Mouse (Mus musculus) embryonic facial prominence, embryonic 11.5 days (tissue): ENCODE measurements around the gene Tex19.2. TPM values are rescaled to one million over a fixed set of nuclear protein-coding genes. Genes with fewer than 3 reads are reported as not detected.
"Not testable (repeated sequence)": the region's sequence is repeated elsewhere in the genome, so short reads cannot be mapped to it uniquely, and the experiment has no call there.

Source experiments
- ATAC-seq: fragments of 200-750 bp; cut with Nextera tagmentation; replicated peaks from 2 replicates; pipeline ENCODE4 v1.8.0; 2017; ENCODE audit warnings: low read depth; ENCODE audit not compliant: insufficient number of reproducible peaks, low FRiP score, low TSS enrichment
- DNase-seq: peaks from one replicate; pipeline ENCODE4 v3.0.0-alpha.2; 2015; ENCODE audit warnings: low spot score
- H3K27ac ChIP-seq: fragments of 300-500 bp; sonication (generic); replicated peaks from 2 replicates; pipeline ENCODE4 v1.5.1; 2014; ENCODE audit warnings: mild to moderate bottlenecking, low read depth, low read length, control low read depth
- H3K27me3 ChIP-seq: fragments of 300-500 bp; sonication (generic); 2 replicates; pipeline ENCODE4 v1.6.1; 2014; ENCODE audit warnings: mild to moderate bottlenecking, low read length, moderate library complexity, mixed read lengths; ENCODE audit not compliant: control insufficient read depth, insufficient read depth
- H3K36me3 ChIP-seq: fragments of 300-500 bp; sonication (generic); replicated peaks from 2 replicates; pipeline ENCODE4 v1.6.1; 2014; ENCODE audit warnings: low read depth, mild to moderate bottlenecking, low read length, moderate library complexity, mixed read lengths; ENCODE audit not compliant: control insufficient read depth, insufficient read depth
- H3K4me1 ChIP-seq: fragments of 300-500 bp; sonication (generic); 2 replicates; pipeline ENCODE4 v1.6.1; 2014; ENCODE audit warnings: low read length, mixed read lengths; ENCODE audit not compliant: control insufficient read depth, insufficient read depth
- H3K4me2 ChIP-seq: fragments of 300-500 bp; sonication (generic); 2 replicates; pipeline ENCODE4 v1.6.1; 2014; ENCODE audit warnings: low read depth, mild to moderate bottlenecking, control low read depth, low read length, moderate library complexity
- H3K4me3 ChIP-seq: fragments of 300-500 bp; sonication (generic); 2 replicates; pipeline ENCODE4 v1.5.1; 2014; ENCODE audit warnings: low read depth, low read length, control low read depth
- H3K9ac ChIP-seq: fragments of 300-500 bp; sonication (generic); replicated peaks from 2 replicates; pipeline ENCODE4 v1.6.1; 2014; ENCODE audit warnings: mild to moderate bottlenecking, control low read depth, low read length
- H3K9me3 ChIP-seq: fragments of 300-500 bp; sonication (generic); replicated peaks from 2 replicates; pipeline ENCODE4 v1.6.1; 2016; ENCODE audit warnings: mild to moderate bottlenecking, low read length, inconsistent platforms, mixed read lengths; ENCODE audit not compliant: control insufficient read depth
- WGBS: fragments of 180-500 bp; shearing (Covaris S2); extraction: QIAGEN DNeasy Blood & Tissue Kit; methylation state at CpG from one replicate; pipeline ENCODE4 v1.1.7; 2014; 5-methylcytosine and 5-hydroxymethylcytosine counted together
- polyA plus RNA-seq: library from polyadenylated mRNA; unstranded; fragments of >200 nt; fragmentation: Nextera tagmentation; extraction: Ambion mirVana; gene quantifications from 2 replicates; pipeline ENCODE4 v1.2.1, GENCODE M21; 2014

The Tex19.2 gene
- polyA plus RNA-seq, 1 experiment from 2014 or later: not detected

- no peak overlapping the region for H3K9ac ChIP-seq
- no peaks in the 10 kb centered on the region for H3K36me3 ChIP-seq
- no peaks in the 10 kb centered on the region for H3K9me3 ChIP-seq
- no peak for ATAC-seq
- no peak for DNase-seq
- WGBS: 74% methylated on average over 5 of the region's 5 CpGs
- H3K4me1 ChIP-seq: no peaks in the 10 kb centered on the region
- no peak overlapping the region for H3K27ac ChIP-seq
- H3K27me3 ChIP-seq: no peaks in the 10 kb centered on the region
- no peak overlapping the region for H3K4me3 ChIP-seq
- H3K4me2 ChIP-seq: no peak overlapping the region
Measured at GRCm38 (mm10) chr11:121075655-121076054, 42.8 kb downstream of the Tex19.2 start.

GRCm38 (mm10) chr11:121069662-121070061 lies 48.8 kb downstream of the Tex19.2 start:
- ATAC-seq, H3K9me3 ChIP-seq, H3K36me3 ChIP-seq, H3K4me3 ChIP-seq, H3K27ac ChIP-seq, H3K4me1 ChIP-seq, H3K27me3 ChIP-seq, H3K9ac ChIP-seq, H3K4me2 ChIP-seq, DNase-seq: not testable (repeated sequence)
- WGBS: 93% methylated on average over 11 of the region's 16 CpGs

- Histone ChIP-seq H3K4me2 (no peak overlapping the region), H3K36me3 (no peaks in the 10 kb centered on the region), H3K4me1 (no peaks in the 10 kb centered on the region), H3K9ac (no peak overlapping the region), H3K27me3 (no peaks in the 10 kb centered on the region), H3K4me3 (no peak overlapping the region), H3K27ac (no peak overlapping the region), H3K9me3 (no peaks in the 10 kb centered on the region)
- ATAC-seq: no peak
- WGBS: 96% methylated on average over 2 of the region's 2 CpGs
- DNase-seq: no peak
Measured at GRCm38 (mm10) chr11:121067895-121068294, 50.6 kb downstream of the Tex19.2 start.

Other genes with a start within 250 kb of the Tex19.2 start
- gene Ccdc57, start 185.8 kb downstream of the Tex19.2 start, polyA plus RNA-seq: 4.5 and 5.3 TPM in 2 replicates
- gene Slc16a3, start 170.2 kb downstream of the Tex19.2 start, polyA plus RNA-seq: 30.7 and 40.8 TPM in 2 replicates
- gene Csnk1d, start 127.3 kb downstream of the Tex19.2 start, polyA plus RNA-seq: 60.3 and 66.1 TPM in 2 replicates
- not detected in 2 replicates for gene Cd7, start 79.3 kb downstream of the Tex19.2 start, polyA plus RNA-seq
- not detected in 2 replicates for gene Sectm1b, start 55.1 kb downstream of the Tex19.2 start, polyA plus RNA-seq
- gene Sectm1a, start 37.5 kb downstream of the Tex19.2 start, polyA plus RNA-seq: not detected in 2 replicates
- gene Tex19.1, start 27.5 kb upstream of the Tex19.2 start, polyA plus RNA-seq: 0.24 TPM in 1 of 2 replicates, not detected in the other
- 0.17 TPM in 1 of 2 replicates, not detected in the other for gene Uts2r, start 41.6 kb upstream of the Tex19.2 start, polyA plus RNA-seq
- 5.4 and 6.3 TPM in 2 replicates for gene Hexdc, start 85.8 kb upstream of the Tex19.2 start, polyA plus RNA-seq
- 16.0 and 19.0 TPM in 2 replicates for gene Ogfod3, start 86.0 kb upstream of the Tex19.2 start, polyA plus RNA-seq
- 30.2 and 38.1 TPM in 2 replicates for gene Cybc1, start 110.6 kb upstream of the Tex19.2 start, polyA plus RNA-seq
- 62.2 and 66.4 TPM in 2 replicates for gene Narf, start 118.6 kb upstream of the Tex19.2 start, polyA plus RNA-seq
- gene Foxk2, start 141.3 kb upstream of the Tex19.2 start, polyA plus RNA-seq: 13.4 and 18.1 TPM in 2 replicates
- gene Wdr45b, start 235.8 kb upstream of the Tex19.2 start, polyA plus RNA-seq: 117 and 119 TPM in 2 replicates